Mouse (Mus musculus): ENCODE data around the gene Hnrnpa2b1. TPM values are rescaled to one million over a fixed set of nuclear protein-coding genes. Genes with fewer than 3 reads are reported as not detected.

Gene Hnrnpa2b1
- polyA plus RNA-seq, 1 experiment from 2014 or later, result 1,691 TPM

GRCm38 (mm10) chr6:51437665-51438064 lies 32.0 kb downstream of the Hnrnpa2b1 start:
- Histone ChIP-seq H3K4me3 (no peak overlapping the region), H3K9ac (no peak overlapping the region), H3K27me3 (peaks cover 28% of the 10 kb centered on the region), H3K36me3 (no peaks in the 10 kb centered on the region), H3K9me3 (no peaks in the 10 kb centered on the region), H3K27ac (no peak overlapping the region), H3K4me1 (peaks cover 11% of the 10 kb centered on the region), H3K4me2 (no peak overlapping the region)
- ATAC-seq (ENCODE audit: insufficient number of reproducible peaks, low FRiP score, low TSS enrichment, low read depth), result no peak
- WGBS, result 46% methylated on average over 4 of the region's 4 CpGs

- no peak overlapping the region for H3K27ac ChIP-seq
- no peak overlapping the region for H3K9ac ChIP-seq
- H3K27me3 ChIP-seq, result peaks cover 41% of the 10 kb centered on the region
- H3K4me2 ChIP-seq, result no peak overlapping the region
- WGBS, result 41% methylated on average over 7 of the region's 7 CpGs
- H3K4me1 ChIP-seq, result peaks cover 17% of the 10 kb centered on the region
- no peaks in the 10 kb centered on the region for H3K9me3 ChIP-seq
- no peak overlapping the region for H3K4me3 ChIP-seq
- no peak for ATAC-seq (ENCODE audit: insufficient number of reproducible peaks, low FRiP score, low TSS enrichment, low read depth)
- H3K36me3 ChIP-seq, result no peaks in the 10 kb centered on the region
Observed at GRCm38 (mm10) chr6:51434270-51434669, 35.4 kb downstream of the Hnrnpa2b1 start.

GRCm38 (mm10) chr6:51432535-51433397 lies 36.9 kb downstream of the Hnrnpa2b1 start, which contains the start of gene Nfe2l3:
Gene Nfe2l3 (plus strand): TSS chr6:51432670.
- Histone ChIP-seq H3K4me3 (peak within 1 kb of the TSS; percentile 48), H3K4me2 (peak within 1 kb of the TSS; percentile 86), H3K27me3 (peaks cover 41% of the 10 kb centered on the region), H3K4me1 (peaks cover 17% of the 10 kb centered on the region), H3K27ac (no peak within 1 kb of the TSS), H3K9ac (peak within 1 kb of the TSS; percentile 31), H3K9me3 (no peaks in the 10 kb centered on the region), H3K36me3 (no peaks in the 10 kb centered on the region)
- WGBS, result under 1% methylated on average over 71 of the region's 74 CpGs
- 0 out of 2 replicates have a peak, but pooled peaks have one; percentile 44 for ATAC-seq (ENCODE audit: insufficient number of reproducible peaks, low FRiP score, low TSS enrichment, low read depth)

GRCm38 (mm10) chr6:51424537-51424936 lies 45.2 kb downstream of the Hnrnpa2b1 start:
- no peaks in the 10 kb centered on the region for H3K4me1 ChIP-seq
- H3K36me3 ChIP-seq, result no peaks in the 10 kb centered on the region
- ATAC-seq (ENCODE audit: insufficient number of reproducible peaks, low FRiP score, low TSS enrichment, low read depth), result no peak
- H3K27me3 ChIP-seq, result no peaks in the 10 kb centered on the region
- no peak overlapping the region for H3K9ac ChIP-seq
- 0 out of 2 replicates have a peak, but pooled peaks cover 3% of the 10 kb centered on the region for H3K9me3 ChIP-seq
- no peak overlapping the region for H3K27ac ChIP-seq
- H3K4me3 ChIP-seq, result no peak overlapping the region
- 92% methylated on average over 2 of the region's 2 CpGs for WGBS
- no peak overlapping the region for H3K4me2 ChIP-seq

GRCm38 (mm10) chr6:51423466-51424122 lies 46.1 kb downstream of the Hnrnpa2b1 start:
- Histone ChIP-seq H3K4me1 (no peaks in the 10 kb centered on the region), H3K9me3 (0 out of 2 replicates have a peak, but pooled peaks cover 3% of the 10 kb centered on the region), H3K27ac (no peak overlapping the region), H3K9ac (no peak overlapping the region), H3K4me2 (no peak overlapping the region), H3K36me3 (no peaks in the 10 kb centered on the region), H3K4me3 (no peak overlapping the region), H3K27me3 (no peaks in the 10 kb centered on the region)
- 45% methylated on average over 11 of the region's 11 CpGs for WGBS
- no peak for ATAC-seq (ENCODE audit: insufficient number of reproducible peaks, low FRiP score, low TSS enrichment, low read depth)

GRCm38 (mm10) chr6:51417306-51417936 lies 52.3 kb downstream of the Hnrnpa2b1 start:
- Histone ChIP-seq H3K4me1 (no peaks in the 10 kb centered on the region), H3K9ac (no peak overlapping the region), H3K27me3 (no peaks in the 10 kb centered on the region), H3K9me3 (0 out of 2 replicates have a peak, but pooled peaks cover 3% of the 10 kb centered on the region), H3K27ac (no peak overlapping the region), H3K4me3 (no peak overlapping the region), H3K36me3 (no peaks in the 10 kb centered on the region), H3K4me2 (no peak overlapping the region)
- ATAC-seq (ENCODE audit: insufficient number of reproducible peaks, low FRiP score, low TSS enrichment, low read depth), result no peak
- 76% methylated on average over 4 of the region's 4 CpGs for WGBS

GRCm38 (mm10) chr6:51416433-51416832 lies 53.3 kb downstream of the Hnrnpa2b1 start:
- no peak overlapping the region for H3K4me3 ChIP-seq
- H3K9ac ChIP-seq, result no peak overlapping the region
- no peak overlapping the region for H3K4me2 ChIP-seq
- 55% methylated on average over 1 of the region's 1 CpGs for WGBS
- no peak for ATAC-seq (ENCODE audit: insufficient number of reproducible peaks, low FRiP score, low TSS enrichment, low read depth)
- H3K27ac ChIP-seq, result no peak overlapping the region
- no peaks in the 10 kb centered on the region for H3K9me3 ChIP-seq
- no peaks in the 10 kb centered on the region for H3K27me3 ChIP-seq
- no peaks in the 10 kb centered on the region for H3K36me3 ChIP-seq
- H3K4me1 ChIP-seq, result no peaks in the 10 kb centered on the region

Other genes with a start within 250 kb of the Hnrnpa2b1 start
- 3.9 and 5.9 TPM in 2 replicates for gene Nfe2l3, start 37.2 kb downstream of the Hnrnpa2b1 start, polyA plus RNA-seq (2015; fragmentation: Nextera tagmentation; extraction: Ambion mirVana)
- gene Cbx3, start 466 bp upstream of the Hnrnpa2b1 start, polyA plus RNA-seq (2015; fragmentation: Nextera tagmentation; extraction: Ambion mirVana), result 369 and 396 TPM in 2 replicates
- 10.0 and 13.0 TPM in 2 replicates for gene Snx10, start 54.0 kb upstream of the Hnrnpa2b1 start, polyA plus RNA-seq (2015; fragmentation: Nextera tagmentation; extraction: Ambion mirVana)